Mouse (Mus musculus) myocyte (in vitro differentiated cells): ENCODE data around the gene Ugt1a7c. TPM values are rescaled to one million over a fixed set of nuclear protein-coding genes. Genes with fewer than 3 reads are reported as not detected.

Source experiments
- H3K27me3 ChIP-seq: one replicate; pipeline ENCODE4 v1.6.1; 2011; ENCODE audit not compliant: control insufficient read depth, insufficient read depth, insufficient read length
- H3K36me3 ChIP-seq: one replicate; pipeline ENCODE4 v1.6.1; 2011; ENCODE audit not compliant: control insufficient read depth, insufficient read depth
- H3K4me2 ChIP-seq: one replicate; pipeline ENCODE4 v1.6.1; 2011; ENCODE audit warnings: low read depth, control low read depth
- H3K4me3 ChIP-seq: one replicate; pipeline ENCODE4 v1.5.1; 2011; ENCODE audit warnings: mild to moderate bottlenecking, control low read depth, moderate library complexity
- H3K79me2 ChIP-seq: one replicate; pipeline ENCODE4 v1.6.1; 2011; ENCODE audit not compliant: control insufficient read depth, insufficient read depth
- H3ac ChIP-seq: one replicate; pipeline ENCODE4 v1.6.1; 2011; ENCODE audit not compliant: control insufficient read depth, insufficient read length
- CEBPB ChIP-seq: IDR thresholded peaks from 2 replicates; pipeline ENCODE4 v1.6.1; 2011; ENCODE audit warnings: mild to moderate bottlenecking, moderate library complexity; ENCODE audit not compliant: poor library complexity, insufficient read depth, severe bottlenecking
- E2F4 ChIP-seq: IDR thresholded peaks from one replicate; pipeline ENCODE4 v1.6.1; 2011; ENCODE audit warnings: mild to moderate bottlenecking, control low read depth, moderate library complexity; ENCODE audit not compliant: insufficient read depth
- MAX ChIP-seq: IDR thresholded peaks from one replicate; pipeline ENCODE4 v1.6.1; 2011; ENCODE audit warnings: low read depth, mild to moderate bottlenecking, control low read depth
- MYOD1 ChIP-seq, 3 experiments: IDR thresholded peaks; one replicate each; pipeline ENCODE4 v1.6.1; 2011; ENCODE audit warnings: control low read depth in 2 of 3, low read depth in 2 of 3, mild to moderate bottlenecking in 2 of 3, moderate library complexity in 1 of 3; ENCODE audit not compliant: insufficient read length in 2 of 3, control insufficient read depth in 1 of 3
- MYOG ChIP-seq, 3 experiments: IDR thresholded peaks; one replicate each; pipeline ENCODE4 v1.6.1; 2011; ENCODE audit warnings: control low read depth in 2 of 3, low read depth in 2 of 3, mild to moderate bottlenecking in 2 of 3; ENCODE audit not compliant: insufficient read length in 2 of 3, control insufficient read depth in 1 of 3, insufficient read depth in 1 of 3
- POLR2A ChIP-seq: IDR thresholded peaks from one replicate; pipeline ENCODE4 v1.6.1; 2011; ENCODE audit warnings: low read depth, mild to moderate bottlenecking, control low read depth, moderate library complexity; ENCODE audit not compliant: insufficient read length
- POLR2AphosphoS2 ChIP-seq: IDR thresholded peaks from one replicate; pipeline ENCODE4 v1.6.1; 2011; ENCODE audit warnings: low read depth, control low read depth; ENCODE audit not compliant: insufficient read length
- REST ChIP-seq: IDR thresholded peaks from one replicate; pipeline ENCODE4 v1.6.1; 2011; ENCODE audit warnings: mild to moderate bottlenecking, control low read depth, moderate library complexity; ENCODE audit not compliant: insufficient read depth, insufficient read length
- SRF ChIP-seq: IDR thresholded peaks from one replicate; pipeline ENCODE4 v1.6.1; 2011; ENCODE audit warnings: low read depth; ENCODE audit not compliant: control insufficient read depth, insufficient read length
- TCF12 ChIP-seq: IDR thresholded peaks from one replicate; pipeline ENCODE4 v1.6.1; 2011; ENCODE audit warnings: mild to moderate bottlenecking, control low read depth; ENCODE audit not compliant: poor library complexity, insufficient read depth, severe bottlenecking
- TCF3 ChIP-seq: IDR thresholded peaks from one replicate; pipeline ENCODE4 v1.6.1; 2011; ENCODE audit warnings: low read depth, control low read depth; ENCODE audit not compliant: insufficient read length
- USF1 ChIP-seq: IDR thresholded peaks from one replicate; pipeline ENCODE4 v1.6.1; 2011; ENCODE audit warnings: low read depth, mild to moderate bottlenecking, control low read depth, moderate library complexity
- polyA plus RNA-seq: library from polyadenylated mRNA; unstranded; fragments of >200 nt; fragmentation: generic; extraction: Trizol; gene quantifications from one replicate; pipeline ENCODE4 v1.2.1, GENCODE M21; 2012; ENCODE audit warnings: missing spikeins

Gene Ugt1a7c
- polyA plus RNA-seq, 1 experiment: 0.18 TPM

DNA sequence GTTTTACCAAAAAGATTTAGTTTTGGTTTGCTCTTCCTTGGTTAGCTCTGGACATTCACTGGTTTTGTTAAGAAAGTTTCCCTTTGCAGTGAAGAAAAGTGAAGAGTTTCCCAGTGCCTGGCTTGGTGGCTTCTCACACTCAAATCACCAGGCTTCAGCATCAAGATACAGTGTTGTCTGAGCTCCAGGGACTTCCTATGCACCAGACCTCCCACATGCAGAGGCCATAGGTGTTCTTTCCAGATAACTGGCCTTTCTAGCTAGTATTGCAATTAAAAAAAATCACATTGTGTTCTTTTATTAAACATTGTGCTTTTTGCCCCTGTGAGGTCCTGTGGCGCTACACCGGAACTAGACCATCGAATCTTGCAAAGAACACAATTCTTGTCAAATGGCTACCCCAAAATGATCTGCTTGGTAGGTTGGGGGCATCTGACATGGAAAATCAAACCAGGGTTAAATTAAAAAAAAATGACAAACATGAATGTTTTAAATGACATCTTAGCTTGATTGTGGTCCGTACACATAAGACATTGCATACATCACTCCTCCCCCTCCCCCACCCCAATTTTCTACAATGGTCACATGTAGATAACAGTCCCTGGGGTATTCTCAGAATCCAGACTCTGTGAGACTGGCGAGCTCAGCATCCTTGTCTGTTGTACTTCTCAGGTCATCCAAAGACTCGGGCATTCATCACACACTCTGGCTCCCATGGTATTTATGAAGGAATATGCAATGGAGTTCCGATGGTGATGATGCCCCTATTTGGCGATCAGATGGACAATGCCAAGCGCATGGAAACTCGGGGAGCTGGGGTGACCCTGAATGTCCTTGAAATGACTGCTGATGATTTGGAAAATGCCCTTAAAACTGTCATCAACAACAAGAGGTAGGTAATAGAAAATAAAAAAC, 120.9 kb downstream of the Ugt1a7c start:
- Histone ChIP-seq H3K4me3 (no peak overlapping the region), H3K27me3 (no peaks in the 10 kb centered on the region), H3K36me3 (no peaks in the 10 kb centered on the region), H3ac (no peak overlapping the region), H3K79me2 (no peaks in the 10 kb centered on the region), H3K4me2 (no peak overlapping the region)
- no peak for TF ChIP-seq TCF3
- TF ChIP-seq SRF: no peak
- no peak for TF ChIP-seq POLR2A
- no peak for TF ChIP-seq E2F4
- TF ChIP-seq REST: no peak
- TF ChIP-seq MYOD1 (IDR thresholded peaks at IDR 0.05; ENCODE audit: control insufficient read depth in 1 of 3, insufficient read length in 2 of 3, low read depth in 2 of 3): no peak
- no peak for TF ChIP-seq MAX
- no peak for TF ChIP-seq TCF12
- no peak for TF ChIP-seq MYOG (IDR thresholded peaks at IDR 0.05; ENCODE audit: control insufficient read depth in 1 of 3, insufficient read depth in 1 of 3, insufficient read length in 2 of 3, low read depth in 2 of 3)
- no peak for TF ChIP-seq USF1
- no peak for TF ChIP-seq POLR2AphosphoS2
- TF ChIP-seq CEBPB: no peak

DNA sequence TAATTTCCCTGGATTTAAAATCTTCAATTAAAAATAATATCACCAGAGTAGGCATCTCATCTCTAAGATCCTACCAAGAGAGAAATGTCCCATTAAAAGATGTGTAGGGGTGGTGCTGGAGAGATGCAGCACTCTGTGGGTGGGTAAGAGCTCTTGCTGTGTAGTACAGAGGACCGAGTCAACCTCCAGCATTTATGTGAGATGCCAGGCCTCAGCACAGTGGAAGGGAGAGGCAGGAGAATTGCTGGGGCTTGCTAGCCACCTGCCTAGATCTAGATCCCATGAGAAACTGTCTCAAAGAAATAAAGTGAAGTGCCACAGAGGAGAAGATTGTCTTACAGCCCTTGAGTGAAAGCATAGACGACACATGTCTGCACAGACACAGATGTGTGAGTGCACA, 121.7 kb downstream of the Ugt1a7c start:
- Histone ChIP-seq H3ac (no peak overlapping the region), H3K36me3 (no peaks in the 10 kb centered on the region), H3K79me2 (no peaks in the 10 kb centered on the region), H3K4me2 (no peak overlapping the region), H3K27me3 (no peaks in the 10 kb centered on the region), H3K4me3 (no peak overlapping the region)
- TF ChIP-seq TCF3: no peak
- TF ChIP-seq MAX: no peak

DNA sequence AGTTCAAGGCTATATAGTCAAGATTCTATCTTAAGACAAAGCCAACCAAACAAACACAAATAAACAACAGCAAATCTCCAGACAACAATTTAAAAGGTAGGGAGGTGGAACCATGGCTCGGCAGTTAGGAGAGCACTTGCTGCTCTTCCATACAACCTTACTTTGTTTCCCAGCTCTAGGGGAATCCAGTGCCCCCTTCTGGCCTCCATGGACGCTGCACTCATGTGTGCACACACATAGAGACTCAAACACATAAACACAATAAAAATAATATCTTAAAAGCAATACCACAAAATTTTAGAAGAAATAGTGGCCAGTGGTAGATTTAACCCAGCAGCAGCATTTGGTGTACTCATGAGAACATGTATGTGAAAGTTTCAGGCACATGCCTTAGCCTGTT, 122.3 kb downstream of the Ugt1a7c start:
- TF ChIP-seq SRF: no peak
- TF ChIP-seq CEBPB: no peak
- TF ChIP-seq POLR2A: no peak
- no peak for TF ChIP-seq MAX
- no peaks in the 10 kb centered on the region for H3K79me2 ChIP-seq
- no peak overlapping the region for H3K4me2 ChIP-seq
- H3K4me3 ChIP-seq: no peak overlapping the region
- H3K36me3 ChIP-seq: no peaks in the 10 kb centered on the region
- H3ac ChIP-seq: no peak overlapping the region
- no peaks in the 10 kb centered on the region for H3K27me3 ChIP-seq

DNA sequence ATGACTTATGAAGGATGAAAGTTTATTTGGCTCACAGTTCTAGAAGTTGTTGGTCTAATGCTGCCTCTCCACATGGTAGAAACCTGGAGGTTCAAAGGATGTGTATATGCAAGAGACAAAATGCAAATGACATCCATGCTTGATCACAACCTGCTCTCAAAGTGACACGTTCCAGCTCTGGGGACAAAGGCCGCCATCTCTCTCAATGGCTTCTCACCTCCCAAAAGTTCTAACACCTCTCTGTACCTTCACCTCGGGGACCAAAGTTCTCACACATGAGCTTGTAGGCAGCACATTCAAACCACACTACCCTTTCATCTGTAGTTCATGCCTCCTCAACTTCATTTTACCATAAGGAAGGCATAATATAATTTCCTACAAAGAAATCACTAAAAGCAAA, 122.7 kb downstream of the Ugt1a7c start:
- Histone ChIP-seq H3ac (no peak overlapping the region), H3K4me2 (no peak overlapping the region), H3K79me2 (no peaks in the 10 kb centered on the region), H3K27me3 (no peaks in the 10 kb centered on the region), H3K36me3 (no peaks in the 10 kb centered on the region), H3K4me3 (no peak overlapping the region)
- no peak for TF ChIP-seq TCF3
- no peak for TF ChIP-seq MAX
- TF ChIP-seq SRF: no peak
- TF ChIP-seq E2F4: no peak
- TF ChIP-seq MYOD1 (IDR thresholded peaks at IDR 0.05; ENCODE audit: control insufficient read depth in 1 of 3, insufficient read length in 2 of 3, low read depth in 2 of 3): no peak
- no peak for TF ChIP-seq TCF12
- TF ChIP-seq POLR2A: no peak
- TF ChIP-seq CEBPB: no peak
- TF ChIP-seq MYOG (IDR thresholded peaks at IDR 0.05; ENCODE audit: control insufficient read depth in 1 of 3, insufficient read depth in 1 of 3, insufficient read length in 2 of 3, low read depth in 2 of 3): no peak
- no peak for TF ChIP-seq POLR2AphosphoS2
- TF ChIP-seq USF1: no peak
- no peak for TF ChIP-seq REST

DNA sequence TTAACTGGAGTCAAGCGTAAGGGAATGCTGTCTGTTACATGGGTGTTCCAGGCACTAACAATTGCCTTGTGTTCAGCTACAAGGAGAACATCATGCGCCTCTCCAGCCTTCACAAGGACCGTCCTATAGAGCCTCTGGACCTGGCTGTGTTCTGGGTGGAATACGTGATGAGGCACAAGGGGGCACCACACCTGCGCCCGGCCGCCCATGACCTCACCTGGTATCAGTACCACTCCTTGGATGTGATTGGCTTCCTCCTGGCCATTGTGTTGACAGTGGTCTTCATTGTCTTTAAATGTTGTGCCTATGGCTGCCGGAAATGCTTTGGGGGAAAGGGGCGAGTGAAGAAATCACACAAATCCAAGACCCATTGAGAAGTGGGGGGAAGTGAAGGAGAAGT, 123.2 kb downstream of the Ugt1a7c start:
- Histone ChIP-seq H3K36me3 (no peaks in the 10 kb centered on the region), H3K27me3 (no peaks in the 10 kb centered on the region), H3K4me2 (no peak overlapping the region), H3K79me2 (no peaks in the 10 kb centered on the region), H3ac (no peak overlapping the region), H3K4me3 (no peak overlapping the region)
- no peak for TF ChIP-seq POLR2AphosphoS2
- no peak for TF ChIP-seq REST
- TF ChIP-seq MYOG (IDR thresholded peaks at IDR 0.05; ENCODE audit: control insufficient read depth in 1 of 3, insufficient read depth in 1 of 3, insufficient read length in 2 of 3, low read depth in 2 of 3): no peak
- no peak for TF ChIP-seq MAX
- TF ChIP-seq TCF12: no peak
- TF ChIP-seq MYOD1 (IDR thresholded peaks at IDR 0.05; ENCODE audit: control insufficient read depth in 1 of 3, insufficient read length in 2 of 3, low read depth in 2 of 3): no peak
- no peak for TF ChIP-seq SRF
- no peak for TF ChIP-seq USF1
- TF ChIP-seq POLR2A: no peak
- TF ChIP-seq E2F4: no peak
- no peak for TF ChIP-seq TCF3
- no peak for TF ChIP-seq CEBPB
